Mouse (Mus musculus) kidney, embryonic 16.5 days (tissue): ENCODE measurements around the gene Tlr12. TPM values are rescaled to one million over a fixed set of nuclear protein-coding genes. Genes with fewer than 3 reads are reported as not detected.
A peak's percentile ranks its signal among the peaks of the same experiment; 100 is the strongest.

Experiments used
- ATAC-seq: fragments of 200-750 bp; cut with Nextera tagmentation; 2 replicates; pipeline ENCODE4 v1.8.0; 2017; ENCODE audit warnings: moderate TSS enrichment; ENCODE audit not compliant: low FRiP score, low TSS enrichment
- H3K27ac ChIP-seq: fragments of 300-500 bp; sonication (generic); 2 replicates; pipeline ENCODE4 v1.5.1; 2014; ENCODE audit warnings: low read length
- H3K27me3 ChIP-seq: fragments of 300-500 bp; sonication (generic); 2 replicates; pipeline ENCODE4 v1.6.1; 2014; ENCODE audit warnings: low read length, control low read depth, mixed read lengths; ENCODE audit not compliant: insufficient read depth
- H3K36me3 ChIP-seq: fragments of 300-500 bp; sonication (generic); 2 replicates; pipeline ENCODE4 v1.6.1; 2014; ENCODE audit warnings: low read length, control low read depth, mixed read lengths; ENCODE audit not compliant: insufficient read depth
- H3K4me1 ChIP-seq: fragments of 300-500 bp; sonication (generic); 2 replicates; pipeline ENCODE4 v1.6.1; 2014; ENCODE audit warnings: low read length, control low read depth, mixed read lengths; ENCODE audit not compliant: insufficient read depth
- H3K4me2 ChIP-seq: fragments of 300-500 bp; sonication (generic); replicated peaks from 2 replicates; pipeline ENCODE4 v1.6.1; 2014; ENCODE audit warnings: low read depth, low read length
- H3K4me3 ChIP-seq: fragments of 300-500 bp; sonication (generic); 2 replicates; pipeline ENCODE4 v1.5.1; 2014; ENCODE audit warnings: mild to moderate bottlenecking, low read length
- H3K9ac ChIP-seq: fragments of 300-500 bp; sonication (generic); replicated peaks from 2 replicates; pipeline ENCODE4 v1.6.1; 2014; ENCODE audit warnings: low read length
- H3K9me3 ChIP-seq: fragments of 300-500 bp; sonication (generic); 2 replicates; pipeline ENCODE4 v1.6.1; 2016; ENCODE audit warnings: low read length, control low read depth
- WGBS: fragments of 180-500 bp; shearing (Covaris S2); extraction: QIAGEN DNeasy Blood & Tissue Kit; methylation state at CpG from one replicate; pipeline ENCODE4 v1.1.7; 2014; 5-methylcytosine and 5-hydroxymethylcytosine counted together
- polyA plus RNA-seq: library from polyadenylated mRNA; unstranded; fragments of >200 nt; fragmentation: Nextera tagmentation; extraction: Ambion mirVana; gene quantifications from 2 replicates; pipeline ENCODE4 v1.2.1, GENCODE M21; 2015

The Tlr12 gene
- polyA plus RNA-seq, 1 experiment from 2014 or later = 4.3 TPM

- peaks cover 3% of the 10 kb centered on the region; the same call in 1 of the 2 replicates for H3K36me3 ChIP-seq
- 0 out of 2 replicates have a peak overlapping the region, but pooled peaks have one; percentile 10 for H3K27ac ChIP-seq
- H3K27me3 ChIP-seq = no peaks in the 10 kb centered on the region
- no peaks in the 10 kb centered on the region for H3K9me3 ChIP-seq
- 10% methylated on average over 25 of the region's 27 CpGs for WGBS
- no peak for ATAC-seq
- peak overlapping the region; percentile 72 for H3K4me3 ChIP-seq
- H3K4me1 ChIP-seq = peaks cover 17% of the 10 kb centered on the region
- peak overlapping the region; percentile 82 for H3K4me2 ChIP-seq
- H3K9ac ChIP-seq = peak overlapping the region; percentile 70
Measured at GRCm38 (mm10) chr4:128609276-128609924, 9.0 kb downstream of the Tlr12 start.

DNA sequence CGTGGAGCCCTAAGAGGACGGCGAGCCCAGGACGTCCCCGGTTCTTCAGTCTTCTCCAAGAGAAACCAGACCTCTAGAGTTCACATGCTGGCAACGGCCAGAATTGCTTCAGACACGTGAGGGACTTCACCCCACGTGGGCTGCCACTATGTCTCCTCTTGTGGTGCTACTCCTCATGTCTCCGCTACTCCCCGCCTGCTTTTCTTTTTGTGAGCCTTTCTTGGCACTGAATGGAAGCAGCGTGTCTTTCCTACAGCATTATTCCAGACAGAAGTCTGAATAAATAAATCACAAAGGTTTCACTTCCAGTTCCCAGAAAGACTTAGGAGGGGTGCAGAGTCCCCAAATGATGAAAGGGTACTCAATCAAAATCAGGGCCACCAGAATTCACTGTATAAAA lies 10.8 kb downstream of the Tlr12 start:
- no peak overlapping the region for H3K27ac ChIP-seq
- H3K4me2 ChIP-seq = no peak overlapping the region
- peaks cover 15% of the 10 kb centered on the region for H3K4me1 ChIP-seq
- ATAC-seq = no peak
- no peaks in the 10 kb centered on the region for H3K27me3 ChIP-seq
- WGBS = 82% methylated on average over 11 of the region's 11 CpGs
- H3K4me3 ChIP-seq = no peak overlapping the region
- no peaks in the 10 kb centered on the region for H3K9me3 ChIP-seq
- H3K9ac ChIP-seq = no peak overlapping the region
- peaks cover 18% of the 10 kb centered on the region for H3K36me3 ChIP-seq

DNA sequence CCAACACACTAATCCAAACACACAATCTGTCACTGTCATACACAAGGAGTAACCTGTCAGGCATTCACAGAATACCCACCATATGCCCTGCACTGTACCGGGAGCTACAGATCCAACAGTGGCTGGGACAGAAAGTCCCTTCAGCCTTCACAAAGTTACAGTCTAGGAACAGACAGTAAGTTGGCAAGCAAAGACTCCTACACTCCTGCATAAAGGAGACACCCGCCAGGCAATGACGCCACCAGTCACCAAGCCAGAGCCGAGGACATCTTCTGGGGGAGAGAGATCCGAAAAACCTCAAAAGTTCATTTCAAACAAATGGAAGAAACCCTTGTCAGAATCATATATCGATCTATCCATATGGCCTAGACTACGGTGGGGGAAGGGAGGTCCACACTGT lies 11.8 kb downstream of the Tlr12 start:
- Histone ChIP-seq H3K36me3 (peaks cover 27% of the 10 kb centered on the region), H3K4me2 (no peak overlapping the region), H3K27ac (no peak overlapping the region), H3K9me3 (no peaks in the 10 kb centered on the region), H3K27me3 (no peaks in the 10 kb centered on the region), H3K4me3 (no peak overlapping the region), H3K4me1 (peaks cover 15% of the 10 kb centered on the region), H3K9ac (no peak overlapping the region)
- WGBS = 89% methylated on average over 7 of the region's 7 CpGs
- ATAC-seq = no peak

DNA sequence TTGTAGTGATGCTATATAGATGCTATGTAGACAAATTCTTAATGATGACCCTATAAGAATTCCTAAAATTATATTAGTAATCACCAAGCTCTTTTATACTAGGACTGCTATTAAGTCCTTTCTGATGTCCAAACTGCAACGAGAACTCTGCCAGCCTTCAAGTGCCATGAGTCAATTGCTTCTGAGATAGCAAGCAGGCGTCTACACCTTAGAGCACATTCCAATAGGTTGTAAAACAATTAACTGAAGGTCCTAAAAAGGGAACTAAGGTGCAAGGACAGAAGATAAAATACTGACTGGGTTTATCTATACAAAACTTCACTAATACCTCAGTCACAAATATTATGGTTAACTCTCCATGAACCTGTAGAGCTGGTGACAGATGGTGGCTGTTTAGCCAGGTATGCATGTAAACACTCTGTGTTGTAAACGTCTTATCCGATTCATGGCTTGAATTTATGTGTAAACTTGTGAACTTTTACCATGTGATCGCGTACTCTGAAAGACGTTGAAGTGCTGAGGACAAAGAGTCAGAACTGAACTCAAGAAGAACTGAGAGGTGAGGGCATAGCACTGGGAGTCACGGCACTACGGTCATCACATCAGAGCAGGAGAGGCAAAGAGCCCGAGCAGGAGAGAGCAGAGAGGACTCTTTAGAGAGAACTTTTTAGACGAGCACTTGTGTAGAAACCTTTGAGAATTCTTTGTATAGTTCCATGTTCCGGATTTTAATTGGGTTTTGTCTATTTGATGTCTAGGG lies 20.4 kb downstream of the Tlr12 start:
- H3K9me3 ChIP-seq = no peaks in the 10 kb centered on the region
- H3K36me3 ChIP-seq = peaks cover 14% of the 10 kb centered on the region
- no peaks in the 10 kb centered on the region for H3K4me1 ChIP-seq
- H3K9ac ChIP-seq = no peak overlapping the region
- no peak overlapping the region for H3K27ac ChIP-seq
- no peaks in the 10 kb centered on the region for H3K27me3 ChIP-seq
- WGBS = 61% methylated on average over 12 of the region's 12 CpGs
- no peak overlapping the region for H3K4me3 ChIP-seq
- no peak overlapping the region for H3K4me2 ChIP-seq
- ATAC-seq = no peak

DNA sequence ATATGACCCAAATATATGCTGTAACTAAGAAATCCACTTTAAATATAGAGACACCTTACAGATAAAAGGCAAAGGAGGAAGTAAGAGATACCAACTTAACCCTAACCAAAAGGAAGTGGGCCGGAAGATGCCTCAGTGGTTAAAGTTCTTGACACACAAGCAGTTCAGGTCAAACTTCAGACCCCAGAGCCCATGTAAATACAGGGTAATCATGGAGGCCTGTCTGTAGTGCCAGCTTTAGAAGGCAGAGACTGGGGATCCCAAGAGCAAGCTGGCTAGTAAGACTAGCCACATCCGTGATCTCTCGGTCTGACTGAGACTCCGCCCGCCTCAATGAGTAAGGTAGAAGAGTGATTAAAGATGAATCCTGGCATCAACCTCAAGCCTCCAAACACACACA lies 24.4 kb downstream of the Tlr12 start:
- WGBS = 90% methylated on average over 5 of the region's 5 CpGs
- no peak for ATAC-seq
- no peak overlapping the region for H3K27ac ChIP-seq
- H3K9ac ChIP-seq = no peak overlapping the region
- no peaks in the 10 kb centered on the region for H3K4me1 ChIP-seq
- H3K4me3 ChIP-seq = no peak overlapping the region
- peaks cover 18% of the 10 kb centered on the region for H3K36me3 ChIP-seq
- H3K4me2 ChIP-seq = no peak overlapping the region
- no peaks in the 10 kb centered on the region for H3K9me3 ChIP-seq
- H3K27me3 ChIP-seq = no peaks in the 10 kb centered on the region

DNA sequence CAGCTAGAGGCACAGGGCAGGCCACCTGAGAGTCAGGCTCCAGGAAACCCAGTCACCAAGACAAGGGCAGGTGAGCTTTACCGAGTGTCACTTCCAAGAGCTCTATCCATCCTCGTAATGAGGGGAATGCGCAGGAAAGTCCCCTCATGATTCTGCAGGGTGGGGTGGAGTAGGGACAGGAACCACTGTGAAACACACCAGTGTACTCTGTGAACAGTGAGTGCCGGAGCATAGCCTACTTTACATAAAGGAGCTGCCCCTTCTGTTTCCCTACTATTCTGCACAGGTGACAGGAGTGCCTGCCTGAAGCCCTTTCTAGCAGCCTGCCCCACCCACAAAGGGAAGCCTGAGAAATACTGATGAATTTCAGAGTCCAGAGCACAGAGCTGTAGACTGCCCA lies 25.1 kb downstream of the Tlr12 start:
- 99% methylated on average over 4 of the region's 4 CpGs for WGBS
- Histone ChIP-seq H3K4me1 (no peaks in the 10 kb centered on the region), H3K27ac (no peak overlapping the region)

DNA sequence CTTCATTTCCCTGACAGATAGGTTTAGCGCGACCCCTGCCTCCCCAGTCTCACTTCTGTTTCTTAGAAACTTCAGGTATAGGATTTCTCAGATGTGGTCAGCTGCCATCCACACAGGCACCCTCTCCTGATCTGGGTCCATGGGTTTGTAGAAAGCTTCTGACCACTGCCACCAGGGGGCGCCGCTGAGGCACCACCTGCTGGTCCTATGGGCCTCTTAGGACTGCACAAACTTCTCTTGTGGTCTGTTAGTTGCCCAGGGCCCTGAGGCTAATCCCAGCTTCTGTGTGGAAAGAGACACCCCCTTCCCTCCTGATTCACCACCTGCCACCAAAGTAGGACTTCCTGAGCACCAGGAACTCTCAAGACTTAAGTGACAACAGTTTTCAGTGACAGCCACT lies 39.2 kb downstream of the Tlr12 start:
- no peak overlapping the region for H3K27ac ChIP-seq
- ATAC-seq = no peak
- no peak overlapping the region for H3K4me3 ChIP-seq
- peaks cover 35% of the 10 kb centered on the region for H3K9me3 ChIP-seq
- no peak overlapping the region for H3K9ac ChIP-seq
- 56% methylated on average over 4 of the region's 4 CpGs for WGBS
- H3K4me1 ChIP-seq = no peaks in the 10 kb centered on the region
- H3K27me3 ChIP-seq = no peaks in the 10 kb centered on the region
- H3K36me3 ChIP-seq = peaks cover 45% of the 10 kb centered on the region
- H3K4me2 ChIP-seq = no peak overlapping the region

More for the DNA sequence above, 25.1 kb downstream of the Tlr12 start:
- Histone ChIP-seq H3K9ac (no peak overlapping the region), H3K9me3 (no peaks in the 10 kb centered on the region), H3K4me3 (no peak overlapping the region), H3K4me2 (no peak overlapping the region), H3K27me3 (no peaks in the 10 kb centered on the region), H3K36me3 (peaks cover 23% of the 10 kb centered on the region)
- no peak for ATAC-seq

GRCm38 (mm10) chr4:128575811-128576210 lies 42.6 kb downstream of the Tlr12 start:
- Histone ChIP-seq H3K9me3 (peaks cover 6% of the 10 kb centered on the region), H3K9ac (no peak overlapping the region), H3K4me2 (no peak overlapping the region), H3K4me3 (no peak overlapping the region), H3K4me1 (no peaks in the 10 kb centered on the region), H3K36me3 (peaks cover 12% of the 10 kb centered on the region), H3K27me3 (no peaks in the 10 kb centered on the region), H3K27ac (no peak overlapping the region)
- ATAC-seq = no peak
- WGBS = 87% methylated on average over 4 of the region's 4 CpGs
